Mouse (Mus musculus): Measurements from ENCODE around the gene Tor3a.

DNA sequence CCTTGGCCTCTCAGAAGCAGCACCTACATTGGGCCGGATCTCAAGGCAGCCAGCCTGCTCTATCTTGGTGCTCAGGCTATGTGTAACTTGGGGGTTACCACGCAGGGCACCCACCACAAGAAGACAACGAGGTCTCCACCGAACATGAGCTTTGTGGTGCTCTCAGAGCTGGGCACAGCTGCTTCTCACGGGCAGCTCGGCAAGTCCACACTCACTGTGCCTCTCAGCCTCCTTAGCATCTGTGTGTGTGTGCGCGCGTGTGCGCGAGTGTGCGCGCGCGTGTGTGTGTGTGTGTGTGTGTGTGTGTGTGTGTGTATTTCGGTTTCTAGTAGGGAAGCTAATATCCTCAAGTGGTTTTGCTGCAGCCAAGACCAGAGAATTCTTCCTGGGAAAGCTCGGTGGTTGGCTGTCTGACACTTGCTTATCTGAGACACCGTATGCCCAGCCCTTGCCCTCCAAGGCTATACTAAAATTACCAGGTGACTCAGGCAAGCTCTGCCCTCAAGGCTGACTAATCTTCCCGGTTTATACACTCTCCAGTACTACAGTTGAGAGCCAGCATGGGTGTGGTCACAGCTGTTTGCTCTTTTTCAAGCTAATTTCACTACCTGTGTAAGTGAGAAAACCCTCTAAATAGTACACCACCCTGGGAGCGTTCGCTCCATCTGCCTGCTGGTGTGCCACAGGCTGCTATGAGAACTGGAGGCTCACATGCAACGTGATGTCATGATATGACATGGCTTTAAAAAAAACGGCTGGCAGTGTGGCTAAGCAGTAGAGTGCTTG lies 6.8 kb downstream of the Tor3a start:
- TF ChIP-seq POLR2A (IDR thresholded peaks at IDR 0.05; ENCODE audit: extremely low read depth, insufficient read depth, low read length) (no peak), CTCF (IDR thresholded peaks at IDR 0.05; ENCODE audit: low read depth, low read length) (no peak)
